Mouse (Mus musculus) leukemia stem cell, adult 10-12 weeks (primary cell): ENCODE data around the gene Olfr111. TPM values are rescaled to one million over a fixed set of nuclear protein-coding genes. Genes with fewer than 3 reads are reported as not detected.

Experiments used
- polyA plus RNA-seq: library from polyadenylated mRNA; stranded (reverse); fragments of >175 nt; gene quantifications from 2 replicates; pipeline ENCODE4 v1.2.3, GENCODE M21; 2012; ENCODE audit warnings: low replicate concordance

Olfr111 gene
- not detected in 2 replicates for polyA plus RNA-seq

DNA sequence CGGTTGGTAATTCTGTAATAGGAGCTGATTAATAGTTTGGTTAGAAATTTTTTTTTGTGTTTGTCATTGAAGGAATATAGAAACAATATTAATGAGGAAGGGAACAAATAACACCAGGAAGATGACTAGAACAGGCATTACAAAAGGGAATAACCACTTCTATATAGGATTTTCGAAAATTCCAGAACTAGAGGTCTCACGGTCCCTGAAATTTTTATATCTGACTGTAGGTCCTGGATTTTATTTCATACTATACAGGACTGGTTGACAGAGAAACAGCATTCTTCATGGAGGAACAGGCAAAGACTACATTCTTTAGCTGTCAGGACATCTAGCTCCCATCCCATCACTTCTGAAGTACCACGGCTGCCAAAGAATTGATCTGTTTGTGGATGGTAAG lies at the start of gene Olfr111:
Olfr111 (plus strand) TSS at position 301 of the 400 bp plus-strand sequence.

DNA sequence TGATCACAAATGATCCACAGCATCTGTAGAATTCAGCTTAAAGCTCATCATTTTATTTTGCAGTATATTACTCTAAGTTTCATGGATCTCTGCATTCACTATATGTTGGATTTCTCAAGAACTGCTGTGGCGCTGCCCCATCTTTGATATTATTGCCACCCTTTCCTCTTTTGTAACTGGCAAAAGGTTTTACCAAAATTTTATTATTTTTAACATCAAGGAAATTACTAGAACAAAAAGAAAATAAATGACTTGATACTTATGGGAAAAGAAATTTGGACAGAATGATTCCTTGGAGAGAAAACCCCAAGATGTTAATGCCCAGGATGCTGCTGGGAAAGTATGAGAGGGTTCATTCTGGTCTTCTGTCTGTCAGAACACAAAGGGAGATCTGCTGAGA lies 49.2 kb upstream of the Olfr111 start, which contains the start of gene Olfr109:
Olfr109 (plus strand) TSS at position 301 of the 400 bp plus-strand sequence.

DNA sequence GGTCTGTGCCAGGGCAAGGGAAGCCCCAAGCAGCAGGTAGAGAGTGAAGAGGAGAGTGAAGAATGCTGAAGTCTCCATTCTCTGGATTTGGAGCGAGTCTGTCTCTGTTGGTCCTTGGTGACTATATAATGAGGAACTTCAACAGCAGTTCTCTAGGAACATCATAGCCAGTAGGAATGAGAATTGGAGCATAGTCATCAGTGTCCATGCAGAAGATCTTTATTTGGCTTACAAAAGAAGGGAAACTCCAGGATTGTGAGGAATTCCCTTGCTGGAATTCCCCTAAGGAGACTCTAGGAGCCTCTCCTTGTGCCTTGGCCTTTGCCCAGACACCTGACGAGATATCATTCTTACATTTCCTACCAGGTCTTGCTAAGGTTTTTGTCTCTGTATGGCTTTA lies 24.4 kb upstream of the Olfr111 start, which contains the start of gene H2-M2:
H2-M2 (minus strand) TSS at position 101 of the 400 bp plus-strand sequence.

DNA sequence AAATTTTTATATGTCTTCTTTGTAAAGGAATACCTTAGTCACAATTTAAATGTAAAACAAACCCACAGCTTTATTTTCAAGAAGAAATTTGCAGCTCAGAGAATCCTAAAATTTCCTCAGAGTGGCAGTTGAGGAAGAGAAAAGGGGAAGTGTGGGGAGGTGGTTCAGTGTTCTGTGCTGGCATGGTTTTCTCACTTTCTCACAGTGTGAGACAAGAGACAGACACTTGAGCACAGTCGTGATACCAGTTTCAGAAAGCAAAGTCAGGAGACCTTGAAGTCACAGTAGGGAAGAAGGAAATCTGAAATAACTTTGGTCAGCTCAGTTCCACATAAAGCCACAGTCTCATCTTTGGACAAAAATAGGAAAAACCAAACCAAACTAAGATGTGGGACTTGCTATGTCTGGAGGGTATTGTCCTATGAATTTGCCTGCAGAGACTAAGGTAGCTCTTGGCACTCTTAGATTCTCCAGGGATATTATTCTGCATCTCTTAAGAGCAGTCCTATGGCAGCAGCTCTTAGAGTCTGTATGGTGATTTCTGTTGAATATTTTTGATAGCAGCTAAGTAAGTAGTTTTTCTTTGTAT lies 15.8 kb upstream of the Olfr111 start, which contains the start of gene Olfr110:
Olfr110 (plus strand) TSS at position 539 of the 589 bp plus-strand sequence.

DNA sequence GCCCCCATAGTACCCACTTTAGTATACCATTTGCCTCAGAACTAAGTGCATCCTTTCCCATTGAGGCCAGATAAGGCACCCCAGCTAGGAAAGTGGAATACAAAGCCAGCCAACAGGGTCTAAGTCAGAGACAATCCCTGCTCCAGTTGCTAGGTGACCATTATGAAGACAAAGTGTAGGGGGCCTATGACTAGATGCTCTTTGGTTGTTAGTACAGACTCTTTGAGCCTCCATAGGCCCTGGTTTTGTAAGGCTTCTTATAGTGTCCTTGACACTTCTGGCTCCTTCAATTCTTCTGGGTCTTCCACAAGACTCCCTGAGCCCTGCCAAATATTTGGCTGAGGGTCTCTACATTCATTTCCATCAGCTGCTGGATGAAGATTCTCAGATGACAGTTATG lies 61.5 kb downstream of the Olfr111 start, which contains the start of gene Olfr112:
Olfr112 (minus strand) TSS at position 101 of the 400 bp plus-strand sequence.

DNA sequence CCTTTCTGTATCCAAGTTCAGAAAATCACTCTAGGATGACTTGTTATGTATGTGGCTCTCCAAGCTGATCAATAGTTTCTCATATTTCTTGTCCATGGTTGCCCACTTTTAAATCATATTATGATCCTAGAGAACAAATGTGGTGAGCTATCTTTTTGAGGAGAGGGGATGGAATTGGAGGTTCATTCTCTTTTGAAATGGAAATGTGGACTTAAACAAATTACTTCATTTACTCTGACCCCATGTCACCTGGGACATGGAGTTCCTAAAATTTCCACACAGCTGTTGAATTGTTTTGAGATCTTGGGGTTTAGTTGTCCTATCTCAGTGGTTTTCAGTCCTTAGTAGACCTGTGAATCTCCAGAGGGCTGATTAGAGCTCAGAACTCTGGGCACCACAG lies 69.7 kb downstream of the Olfr111 start, which contains the start of gene Olfr113:
Olfr113 (minus strand) TSS at position 101 of the 400 bp plus-strand sequence.

Other genes with a start within 250 kb of the Olfr111 start
- not detected in 2 replicates for gene Olfr98, start 244.3 kb upstream of the Olfr111 start, polyA plus RNA-seq
- gene H2-M3, start 237.8 kb upstream of the Olfr111 start, polyA plus RNA-seq: 0.33 and 1.7 TPM in 2 replicates
- gene Olfr99, start 224.6 kb upstream of the Olfr111 start, polyA plus RNA-seq: not detected in 2 replicates
- gene Olfr101, start 203.7 kb upstream of the Olfr111 start, polyA plus RNA-seq: not detected in 2 replicates
- not detected in 2 replicates for gene Olfr102, start 191.0 kb upstream of the Olfr111 start, polyA plus RNA-seq
- not detected in 2 replicates for gene Olfr103, start 168.3 kb upstream of the Olfr111 start, polyA plus RNA-seq
- not detected in 2 replicates for gene Olfr104-ps, start 148.4 kb upstream of the Olfr111 start, polyA plus RNA-seq
- gene Olfr105-ps, start 129.0 kb upstream of the Olfr111 start, polyA plus RNA-seq: not detected in 2 replicates
- not detected in 2 replicates for gene Olfr106-ps, start 117.6 kb upstream of the Olfr111 start, polyA plus RNA-seq
- not detected in 2 replicates for gene Olfr107, start 108.8 kb upstream of the Olfr111 start, polyA plus RNA-seq
- not detected in 2 replicates for gene Olfr108, start 62.5 kb upstream of the Olfr111 start, polyA plus RNA-seq
- not detected in 2 replicates for gene Olfr109, start 49.1 kb upstream of the Olfr111 start, polyA plus RNA-seq
- not detected in 2 replicates for gene H2-M2, start 24.5 kb upstream of the Olfr111 start, polyA plus RNA-seq
- gene Olfr110, start 15.6 kb upstream of the Olfr111 start, polyA plus RNA-seq: not detected in 2 replicates
- not detected in 2 replicates for gene Olfr112, start 61.4 kb downstream of the Olfr111 start, polyA plus RNA-seq
- gene Olfr113, start 69.6 kb downstream of the Olfr111 start, polyA plus RNA-seq: not detected in 2 replicates
- 0.18 TPM in 1 of 2 replicates, not detected in the other for gene Olfr114, start 84.7 kb downstream of the Olfr111 start, polyA plus RNA-seq
- not detected in 2 replicates for gene Olfr115, start 119.1 kb downstream of the Olfr111 start, polyA plus RNA-seq
- not detected in 2 replicates for gene Olfr116, start 119.2 kb downstream of the Olfr111 start, polyA plus RNA-seq
- not detected in 2 replicates for gene Olfr117, start 155.8 kb downstream of the Olfr111 start, polyA plus RNA-seq
- gene Olfr118, start 159.0 kb downstream of the Olfr111 start, polyA plus RNA-seq: 0.19 TPM in 1 of 2 replicates, not detected in the other
- not detected in 2 replicates for gene Olfr119, start 188.5 kb downstream of the Olfr111 start, polyA plus RNA-seq
- not detected in 2 replicates for gene Olfr120, start 213.8 kb downstream of the Olfr111 start, polyA plus RNA-seq
- gene Olfr121, start 240.8 kb downstream of the Olfr111 start, polyA plus RNA-seq: not detected in 2 replicates